ENCODE assay signal across 24 mouse cellular contexts in genomic region chr3:17592463-17592862, GRCm38 (mm10).
A peak's percentile ranks its signal among the peaks of the same experiment; 100 is the strongest.
DNase-seq lines count a peak whose midpoint lies in the region; ATAC-seq and TF ChIP-seq lines count a peak whose summit lies in the region.
"Had no signal": no experiment of that assay in that cellular context is flagged by ENCODE, and none has a peak within 500 bp of the region (broad histone marks: within the 10 kb centered on the region; RNA-seq: fewer than 3 reads in every experiment).

No protein-coding gene starts in this region.

- intact Hi-C loops in left cerebral cortex, postnatal 25 days (cut with DNase I) = no loop called here

- H3K9ac ChIP-seq in midbrain, embryonic 11.5 days (ENCODE audit: low read length) = no peak overlapping the region
- H3K9ac ChIP-seq in midbrain, postnatal 0 days (replicated peaks; ENCODE audit: low read length, poor library complexity, severe bottlenecking) = no peak overlapping the region
- H3K9ac ChIP-seq in forebrain, embryonic 13.5 days = no peak overlapping the region
- no peak overlapping the region for H3K9ac ChIP-seq in neural tube, embryonic 13.5 days
- H3K9ac ChIP-seq: liver, postnatal 0 days had no signal

- H3K27me3 ChIP-seq in midbrain, embryonic 11.5 days (ENCODE audit: control insufficient read depth, insufficient read depth, low read length) = no peaks in the 10 kb centered on the region
- H3K27me3 ChIP-seq in midbrain, postnatal 0 days (ENCODE audit: insufficient read depth, low read length) = no peaks in the 10 kb centered on the region
- H3K27me3 ChIP-seq in forebrain, embryonic 13.5 days = no peaks in the 10 kb centered on the region
- no peaks in the 10 kb centered on the region for H3K27me3 ChIP-seq in neural tube, embryonic 13.5 days

- no peaks in the 10 kb centered on the region for H3K9me3 ChIP-seq in midbrain, embryonic 11.5 days (ENCODE audit: control insufficient read depth, low read length)
- H3K9me3 ChIP-seq in midbrain, postnatal 0 days (ENCODE audit: low read length) = no peaks in the 10 kb centered on the region
- no peaks in the 10 kb centered on the region for H3K9me3 ChIP-seq in forebrain, embryonic 13.5 days (replicated peaks)
- H3K9me3 ChIP-seq in neural tube, embryonic 13.5 days = no peaks in the 10 kb centered on the region
- H3K9me3 ChIP-seq: limb, embryonic 10.5 days had no signal

- H3K27ac ChIP-seq in midbrain, embryonic 11.5 days (ENCODE audit: low read depth, low read length) = no peak overlapping the region
- no peak overlapping the region for H3K27ac ChIP-seq in midbrain, postnatal 0 days (ENCODE audit: low read depth, low read length)
- no peak overlapping the region for H3K27ac ChIP-seq in forebrain, embryonic 13.5 days
- H3K27ac ChIP-seq in neural tube, embryonic 13.5 days (replicated peaks) = peak overlapping the region; percentile 61
- H3K27ac ChIP-seq: heart, adult 2 months; limb, embryonic 10.5 days had no signal

- H3K4me2 ChIP-seq in midbrain, embryonic 11.5 days = no peak overlapping the region
- H3K4me2 ChIP-seq in midbrain, postnatal 0 days (ENCODE audit: low read depth, low read length, poor library complexity, severe bottlenecking) = no peak overlapping the region
- H3K4me2 ChIP-seq in forebrain, embryonic 13.5 days = no peak overlapping the region
- no peak overlapping the region for H3K4me2 ChIP-seq in neural tube, embryonic 13.5 days

- no peak overlapping the region for H3K4me3 ChIP-seq in midbrain, embryonic 11.5 days (ENCODE audit: low read depth, low read length)
- no peak overlapping the region for H3K4me3 ChIP-seq in midbrain, postnatal 0 days (ENCODE audit: low read depth, low read length)
- H3K4me3 ChIP-seq in forebrain, embryonic 13.5 days = no peak overlapping the region
- no peak overlapping the region for H3K4me3 ChIP-seq in neural tube, embryonic 13.5 days
- H3K4me3 ChIP-seq: erythroblast, embryonic 14.5 days; heart, adult 2 months; limb, embryonic 10.5 days had no signal

- peaks cover 6% of the 10 kb centered on the region for H3K4me1 ChIP-seq in midbrain, embryonic 11.5 days (ENCODE audit: control insufficient read depth, insufficient read depth, low read length)
- no peaks in the 10 kb centered on the region for H3K4me1 ChIP-seq in midbrain, postnatal 0 days (ENCODE audit: insufficient read depth, low read length)
- 0 out of 2 replicates have a peak, but pooled peaks cover 3% of the 10 kb centered on the region for H3K4me1 ChIP-seq in forebrain, embryonic 13.5 days
- H3K4me1 ChIP-seq in neural tube, embryonic 13.5 days (replicated peaks) = no peaks in the 10 kb centered on the region
- H3K4me1 ChIP-seq: limb, embryonic 10.5 days had no signal

- TF ChIP-seq CTCF in midbrain, postnatal 0 days (IDR thresholded peaks at IDR 0.05) = no peak

- peak; percentile 88 for ATAC-seq in midbrain, embryonic 11.5 days (ENCODE audit: low FRiP score)
- no peak for ATAC-seq in midbrain, postnatal 0 days (ENCODE audit: low FRiP score)
- peak; percentile 85 for ATAC-seq in forebrain, embryonic 13.5 days
- ATAC-seq in neural tube, embryonic 13.5 days (ENCODE audit: low read depth) = peak; percentile 71
- ATAC-seq: inflammation-experienced regulatory T-cells, adult 6 months; liver, postnatal 0 days; Patski had no signal

- DNase-seq in embryo, embryonic 10 days (ENCODE audit: low spot score) = peak; percentile 6
- no peak for DNase-seq in embryo, embryonic 9.5 days (ENCODE audit: extremely low spot score)
- peak; percentile 88 for DNase-seq in midbrain, embryonic 11.5 days (ENCODE audit: low spot score, missing footprints)
- no peak for DNase-seq in midbrain, postnatal 0 days (ENCODE audit: low spot score)
- no peak for DNase-seq in lung, postnatal 4 days
- no peak for DNase-seq in left cerebral cortex, postnatal 25 days (ENCODE audit: low spot score in 2 of 2)
- DNase-seq: adrenal gland, postnatal 10 days; cerebellum, adult 11 months; cerebellum, postnatal 10 days; gastrocnemius, postnatal 25 days; heart, adult 2 months; heart, postnatal 36 days; kidney, adult 8-10 months; kidney, postnatal 25 days; liver, postnatal 0 days; lung, postnatal 14 days; right cerebral cortex, postnatal 4 days; thymus, adult 2 months had no signal

- H3K36me3 ChIP-seq in midbrain, embryonic 11.5 days (ENCODE audit: control insufficient read depth, insufficient read depth, low read length) = no peaks in the 10 kb centered on the region
- no peaks in the 10 kb centered on the region for H3K36me3 ChIP-seq in midbrain, postnatal 0 days (ENCODE audit: insufficient read depth, low read length)
- no peaks in the 10 kb centered on the region for H3K36me3 ChIP-seq in forebrain, embryonic 13.5 days (ENCODE audit: poor library complexity, severe bottlenecking)
- no peaks in the 10 kb centered on the region for H3K36me3 ChIP-seq in neural tube, embryonic 13.5 days
- H3K36me3 ChIP-seq: limb, embryonic 10.5 days had no signal

- 32% methylated on average over 3 of the region's 3 CpGs for WGBS in midbrain, embryonic 11.5 days
- 26% methylated on average over 3 of the region's 3 CpGs for WGBS in midbrain, postnatal 0 days
- 26% methylated on average over 3 of the region's 3 CpGs for WGBS in forebrain, embryonic 13.5 days
- WGBS in neural tube, embryonic 13.5 days = 18% methylated on average over 3 of the region's 3 CpGs

Comparison
In these comparisons a context has a peak if more than half of its experiments do, and no peak if none do; other contexts are left out.
1. DNase-seq: peak in embryo, embryonic 10 days (single experiment) and midbrain, embryonic 11.5 days (single experiment); none in embryo, embryonic 9.5 days (single experiment), midbrain, postnatal 0 days (single experiment), lung, postnatal 4 days (0 of 2) and left cerebral cortex, postnatal 25 days (0 of 2).